Mouse (Mus musculus): ENCODE data around the gene Lurap1l. TPM values are rescaled to one million over a fixed set of nuclear protein-coding genes. Genes with fewer than 3 reads are reported as not detected.

Gene Lurap1l
- polyA plus RNA-seq, 1 experiment from 2014 or later, result 3.0 TPM

GRCm38 (mm10) chr4:80949110-80949509 lies 38.7 kb downstream of the Lurap1l start:
- no peak overlapping the region for H3K4me3 ChIP-seq (replicated peaks)
- H3K9me3 ChIP-seq (replicated peaks), result no peaks in the 10 kb centered on the region
- ATAC-seq (ENCODE audit: low read depth) (no peak), DNase-seq (no peak)
- no peak overlapping the region for H3K4me2 ChIP-seq
- no peak overlapping the region for H3K27ac ChIP-seq
- no peaks in the 10 kb centered on the region for H3K27me3 ChIP-seq
- no peak overlapping the region for H3K9ac ChIP-seq
- H3K36me3 ChIP-seq, result no peaks in the 10 kb centered on the region
- H3K4me1 ChIP-seq (replicated peaks), result no peaks in the 10 kb centered on the region; the same call in 1 of the 2 replicates

GRCm38 (mm10) chr4:80949720-80950119 lies 39.3 kb downstream of the Lurap1l start:
- H3K9ac ChIP-seq, result no peak overlapping the region
- no peaks in the 10 kb centered on the region; the same call in 1 of the 2 replicates for H3K4me1 ChIP-seq (replicated peaks)
- H3K36me3 ChIP-seq, result no peaks in the 10 kb centered on the region
- 45% methylated on average over 2 of the region's 2 CpGs for WGBS (ENCODE audit: insufficient replicate concordance)
- no peak overlapping the region for H3K4me3 ChIP-seq (replicated peaks)
- no peak for DNase-seq
- peak; percentile 82 for ATAC-seq (ENCODE audit: low read depth)
- no peaks in the 10 kb centered on the region for H3K9me3 ChIP-seq (replicated peaks)
- no peak overlapping the region for H3K4me2 ChIP-seq
- H3K27me3 ChIP-seq, result no peaks in the 10 kb centered on the region
- H3K27ac ChIP-seq, result 0 out of 2 replicates have a peak overlapping the region, but pooled peaks have one; percentile 11

- ATAC-seq (ENCODE audit: low read depth) (no peak), DNase-seq (no peak)
- H3K4me2 ChIP-seq, result no peak overlapping the region
- no peaks in the 10 kb centered on the region; the same call in 1 of the 2 replicates for H3K4me1 ChIP-seq (replicated peaks)
- peak overlapping the region; percentile 11; the same call in 1 of the 2 replicates for H3K27ac ChIP-seq
- H3K4me3 ChIP-seq (replicated peaks), result no peak overlapping the region
- H3K9me3 ChIP-seq (replicated peaks), result no peaks in the 10 kb centered on the region
- H3K27me3 ChIP-seq, result no peaks in the 10 kb centered on the region
- no peaks in the 10 kb centered on the region for H3K36me3 ChIP-seq
- 51% methylated on average over 8 of the region's 8 CpGs for WGBS (ENCODE audit: insufficient replicate concordance)
- H3K9ac ChIP-seq, result no peak overlapping the region
Measured at GRCm38 (mm10) chr4:80950280-80950781, 39.9 kb downstream of the Lurap1l start.

GRCm38 (mm10) chr4:80952653-80953052 lies 42.2 kb downstream of the Lurap1l start:
- H3K36me3 ChIP-seq, result no peaks in the 10 kb centered on the region
- H3K27me3 ChIP-seq, result no peaks in the 10 kb centered on the region
- WGBS (ENCODE audit: insufficient replicate concordance), result 62% methylated on average over 1 of the region's 1 CpGs
- H3K9ac ChIP-seq, result no peak overlapping the region
- DNase-seq (no peak), ATAC-seq (ENCODE audit: low read depth) (no peak)
- no peak overlapping the region for H3K27ac ChIP-seq
- no peak overlapping the region for H3K4me2 ChIP-seq
- H3K9me3 ChIP-seq (replicated peaks), result no peaks in the 10 kb centered on the region
- H3K4me3 ChIP-seq (replicated peaks), result no peak overlapping the region
- H3K4me1 ChIP-seq (replicated peaks), result no peaks in the 10 kb centered on the region; the same call in 1 of the 2 replicates

- H3K4me1 ChIP-seq (replicated peaks), result no peaks in the 10 kb centered on the region
- H3K9me3 ChIP-seq (replicated peaks), result no peaks in the 10 kb centered on the region
- no peaks in the 10 kb centered on the region for H3K36me3 ChIP-seq
- no peak overlapping the region for H3K4me3 ChIP-seq (replicated peaks)
- no peaks in the 10 kb centered on the region for H3K27me3 ChIP-seq
- no peak overlapping the region for H3K27ac ChIP-seq
- DNase-seq (no peak), ATAC-seq (ENCODE audit: low read depth) (no peak)
- H3K4me2 ChIP-seq, result no peak overlapping the region
- no peak overlapping the region for H3K9ac ChIP-seq
- 55% methylated on average over 2 of the region's 2 CpGs for WGBS (ENCODE audit: insufficient replicate concordance)
Measured at GRCm38 (mm10) chr4:80955942-80956341, 45.5 kb downstream of the Lurap1l start.

GRCm38 (mm10) chr4:80967526-80967925 lies 57.1 kb downstream of the Lurap1l start:
- no peak overlapping the region for H3K27ac ChIP-seq
- H3K4me3 ChIP-seq (replicated peaks), result no peak overlapping the region
- DNase-seq (no peak), ATAC-seq (ENCODE audit: low read depth) (no peak)
- no peaks in the 10 kb centered on the region for H3K4me1 ChIP-seq (replicated peaks)
- H3K9me3 ChIP-seq (replicated peaks), result 0 out of 2 replicates have a peak, but pooled peaks cover 3% of the 10 kb centered on the region
- H3K9ac ChIP-seq, result no peak overlapping the region
- H3K36me3 ChIP-seq, result no peaks in the 10 kb centered on the region
- WGBS (ENCODE audit: insufficient replicate concordance), result 84% methylated on average over 17 of the region's 17 CpGs
- H3K4me2 ChIP-seq, result no peak overlapping the region
- H3K27me3 ChIP-seq, result no peaks in the 10 kb centered on the region

GRCm38 (mm10) chr4:80971846-80972245 lies 61.4 kb downstream of the Lurap1l start:
- WGBS (ENCODE audit: insufficient replicate concordance), result 24% methylated on average over 1 of the region's 1 CpGs
- ATAC-seq (ENCODE audit: low read depth), result no peak

GRCm38 (mm10) chr4:80973896-80974295 lies 63.5 kb downstream of the Lurap1l start:
- Histone ChIP-seq H3K9ac (no peak overlapping the region), H3K4me3 (replicated peaks) (no peak overlapping the region), H3K9me3 (replicated peaks) (no peaks in the 10 kb centered on the region), H3K27ac (no peak overlapping the region), H3K4me1 (replicated peaks) (no peaks in the 10 kb centered on the region), H3K4me2 (no peak overlapping the region), H3K27me3 (no peaks in the 10 kb centered on the region), H3K36me3 (no peaks in the 10 kb centered on the region)
- no peak for DNase-seq
- ATAC-seq (ENCODE audit: low read depth), result no peak

More at GRCm38 (mm10) chr4:80971846-80972245, 61.4 kb downstream of the Lurap1l start:
- no peak overlapping the region for H3K4me3 ChIP-seq (replicated peaks)
- H3K4me1 ChIP-seq (replicated peaks), result no peaks in the 10 kb centered on the region
- no peaks in the 10 kb centered on the region for H3K36me3 ChIP-seq
- H3K27me3 ChIP-seq, result no peaks in the 10 kb centered on the region
- H3K4me2 ChIP-seq, result no peak overlapping the region
- H3K9me3 ChIP-seq (replicated peaks), result 0 out of 2 replicates have a peak, but pooled peaks cover 3% of the 10 kb centered on the region
- DNase-seq, result no peak
- no peak overlapping the region for H3K27ac ChIP-seq
- no peak overlapping the region for H3K9ac ChIP-seq

GRCm38 (mm10) chr4:80990819-80991218 lies 80.4 kb downstream of the Lurap1l start:
- Histone ChIP-seq H3K27me3 (no peaks in the 10 kb centered on the region), H3K9me3 (replicated peaks) (no peaks in the 10 kb centered on the region), H3K9ac (no peak overlapping the region), H3K4me1 (replicated peaks) (no peaks in the 10 kb centered on the region), H3K4me2 (no peak overlapping the region), H3K4me3 (replicated peaks) (no peak overlapping the region), H3K27ac (no peak overlapping the region), H3K36me3 (no peaks in the 10 kb centered on the region)
- ATAC-seq (ENCODE audit: low read depth), result no peak
- 45% methylated on average over 1 of the region's 1 CpGs for WGBS (ENCODE audit: insufficient replicate concordance)
- no peak for DNase-seq

- ATAC-seq (ENCODE audit: low read depth) (no peak), DNase-seq (no peak)
- 66% methylated on average over 2 of the region's 2 CpGs for WGBS (ENCODE audit: insufficient replicate concordance)
- Histone ChIP-seq H3K27me3 (no peaks in the 10 kb centered on the region), H3K36me3 (no peaks in the 10 kb centered on the region), H3K4me1 (replicated peaks) (no peaks in the 10 kb centered on the region), H3K27ac (no peak overlapping the region), H3K9me3 (replicated peaks) (peaks cover 8% of the 10 kb centered on the region; the same call in 1 of the 2 replicates), H3K4me3 (replicated peaks) (no peak overlapping the region), H3K9ac (no peak overlapping the region), H3K4me2 (no peak overlapping the region)
Measured at GRCm38 (mm10) chr4:81003528-81003927, 93.1 kb downstream of the Lurap1l start.

Data from liver, embryonic 13.5 days (tissue).